Mouse (Mus musculus): ENCODE results near the gene Strn.
A peak's percentile ranks its signal among the peaks of the same experiment; 100 is the strongest.

Gene Strn

GRCm38 (mm10) chr17:78618164-78618693 lies 118.8 kb downstream of the Strn start:
- DNase-seq (ENCODE audit: low spot score in 2 of 2), result no peak

DNA sequence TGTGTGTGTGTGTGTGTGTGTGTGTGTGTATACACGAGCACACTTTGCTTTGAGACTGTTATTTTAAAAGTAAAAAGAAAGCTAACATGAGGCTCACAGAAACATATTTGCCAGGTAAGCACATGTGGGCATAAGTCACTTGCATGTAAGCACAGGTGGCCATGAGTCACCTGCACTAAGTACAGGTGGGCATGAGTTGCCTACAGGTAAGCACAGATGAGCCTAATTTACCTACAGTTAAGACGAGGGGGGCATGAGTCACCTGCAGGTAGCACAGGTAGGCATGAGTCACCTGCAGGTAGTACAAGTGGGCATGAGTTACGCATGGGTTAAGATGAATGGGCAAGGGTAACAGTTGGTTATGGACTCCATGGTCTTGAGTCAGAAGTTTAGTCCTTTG lies 121.9 kb downstream of the Strn start:
- no peak for DNase-seq (ENCODE audit: low spot score in 2 of 2)

- no peak for DNase-seq (ENCODE audit: low spot score in 2 of 2)
Observed at GRCm38 (mm10) chr17:78614481-78614880, 122.5 kb downstream of the Strn start.

DNA sequence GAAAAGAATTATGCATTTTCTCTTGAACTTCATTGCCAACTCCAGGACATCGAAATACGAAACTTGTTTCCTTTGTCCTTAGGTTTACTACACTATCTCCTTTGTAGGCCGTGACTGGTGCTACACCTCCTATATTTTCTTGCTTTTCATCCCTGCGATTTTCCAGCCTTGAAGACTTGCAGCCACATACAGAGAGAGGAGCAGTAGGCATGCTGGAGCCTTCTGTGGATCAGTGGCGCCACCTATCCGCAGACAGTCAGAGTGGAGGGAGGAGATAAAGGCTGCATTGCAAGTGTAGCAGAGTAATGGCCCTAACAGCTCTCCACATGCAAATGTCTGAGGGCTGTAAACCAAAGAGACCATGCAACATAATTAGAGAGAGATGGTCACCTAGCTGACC lies 125.9 kb downstream of the Strn start:
- DNase-seq (ENCODE audit: low spot score in 2 of 2), result peak in 1 of 2 experiments; percentile 35

DNA sequence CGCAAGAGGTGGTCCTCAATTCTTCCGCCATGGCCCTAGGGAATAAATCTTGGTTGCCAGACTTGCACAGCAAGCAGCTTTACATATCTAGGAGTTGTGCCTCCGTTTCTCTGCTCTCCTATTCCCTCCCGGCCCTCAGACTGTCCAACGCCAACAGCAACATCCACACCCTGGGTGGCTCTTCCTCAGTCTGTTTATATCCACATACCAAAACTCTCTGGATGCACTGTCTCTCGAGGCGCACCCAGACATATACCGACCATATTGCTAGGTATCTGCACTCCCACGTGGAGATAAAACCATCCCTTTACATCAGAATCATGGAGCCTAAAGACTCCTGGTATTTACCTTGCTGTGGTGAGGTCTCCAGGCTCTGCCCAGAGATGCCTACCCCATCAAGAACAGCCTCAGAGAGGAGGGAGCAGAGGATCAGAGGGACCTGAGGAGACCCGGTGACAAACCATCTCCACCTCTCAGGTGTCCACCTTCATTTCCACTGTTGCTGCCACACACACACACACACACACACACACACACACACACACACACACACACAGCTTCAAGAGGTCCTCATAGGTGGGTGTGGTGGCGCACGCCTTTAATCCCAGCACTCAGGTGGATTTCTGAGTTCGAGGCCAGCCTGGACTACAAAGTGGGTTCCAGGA lies 127.7 kb downstream of the Strn start:
- no peak for DNase-seq (ENCODE audit: low spot score in 2 of 2)

- DNase-seq (ENCODE audit: low spot score in 2 of 2), result no peak
Observed at GRCm38 (mm10) chr17:78608716-78609115, 128.3 kb downstream of the Strn start.

- DNase-seq (ENCODE audit: low spot score in 2 of 2), result no peak
Observed at GRCm38 (mm10) chr17:78608135-78608670, 128.8 kb downstream of the Strn start.

DNA sequence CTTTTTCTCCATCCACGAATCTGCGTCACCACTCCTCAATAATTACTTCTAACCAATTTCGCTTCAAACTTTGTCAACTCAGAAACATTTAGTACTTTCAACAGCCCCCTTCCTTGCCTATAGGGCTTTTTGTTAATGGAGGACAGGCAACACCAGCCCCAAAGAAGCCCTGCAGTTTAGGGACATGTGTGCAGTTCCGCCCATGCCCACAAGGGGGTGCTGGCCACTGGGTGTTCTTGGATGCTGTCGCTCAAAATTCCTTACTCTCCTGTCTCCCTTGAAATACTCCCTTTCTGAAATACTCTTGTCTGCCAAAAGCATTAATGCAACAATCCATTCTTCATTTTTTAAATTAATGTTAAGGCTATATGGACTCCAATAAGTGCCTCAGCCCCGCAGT lies 132.6 kb downstream of the Strn start:
- peak in 1 of 2 experiments; percentile 34 for DNase-seq (ENCODE audit: low spot score in 2 of 2)

- DNase-seq (ENCODE audit: low spot score in 2 of 2), result peak; percentile 30 to 78
Observed at GRCm38 (mm10) chr17:78603872-78604271, 133.1 kb downstream of the Strn start.

GRCm38 (mm10) chr17:78602316-78602715 lies 134.7 kb downstream of the Strn start:
- no peak for DNase-seq (ENCODE audit: low spot score in 2 of 2)

GRCm38 (mm10) chr17:78601601-78602000 lies 135.4 kb downstream of the Strn start:
- peak in 1 of 2 experiments; percentile 16 for DNase-seq (ENCODE audit: low spot score in 2 of 2)

DNA sequence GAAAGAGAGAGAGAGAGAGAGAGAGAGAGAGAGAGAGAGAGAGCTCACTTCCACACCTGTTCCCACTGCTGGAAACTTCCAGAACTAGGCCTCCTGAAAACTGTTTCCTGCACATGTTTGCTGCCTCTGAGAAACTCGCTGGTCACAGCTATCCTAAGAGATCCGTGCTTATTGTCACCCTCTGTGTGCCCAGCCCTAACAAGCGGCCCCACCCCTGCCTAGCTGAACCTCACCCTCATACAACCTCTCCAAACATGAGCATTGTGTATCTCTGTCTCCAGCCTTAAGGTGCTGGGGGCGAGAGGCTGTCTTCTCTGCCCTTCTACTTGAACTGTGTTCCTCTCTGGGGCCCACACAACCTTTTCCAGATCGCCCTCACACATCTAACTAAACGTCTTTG lies 136.0 kb downstream of the Strn start:
- no peak for DNase-seq (ENCODE audit: low spot score in 2 of 2)
